Mouse (Mus musculus) neural tube, embryonic 15.5 days (tissue): Measurements from ENCODE around the gene Wwox. TPM values are rescaled to one million over a fixed set of nuclear protein-coding genes. Genes with fewer than 3 reads are reported as not detected.

Source experiments
- ATAC-seq: fragments of 200-750 bp; cut with Nextera tagmentation; 2 replicates; pipeline ENCODE4 v1.8.0; 2017; ENCODE audit warnings: mild to moderate bottlenecking, moderate TSS enrichment, moderate library complexity; ENCODE audit not compliant: low FRiP score
- H3K27ac ChIP-seq: fragments of 300-500 bp; sonication (generic); replicated peaks from 2 replicates; pipeline ENCODE4 v1.5.1; 2015; ENCODE audit warnings: mild to moderate bottlenecking, inconsistent platforms
- H3K27me3 ChIP-seq: fragments of 300-500 bp; sonication (generic); replicated peaks from 2 replicates; pipeline ENCODE4 v1.6.1; 2015; ENCODE audit warnings: inconsistent platforms
- H3K36me3 ChIP-seq: fragments of 300-500 bp; sonication (generic); 2 replicates; pipeline ENCODE4 v1.6.1; 2015; ENCODE audit warnings: inconsistent platforms
- H3K4me1 ChIP-seq: fragments of 300-500 bp; sonication (generic); 2 replicates; pipeline ENCODE4 v1.6.1; 2015; ENCODE audit warnings: inconsistent platforms
- H3K4me2 ChIP-seq: fragments of 300-500 bp; sonication (generic); 2 replicates; pipeline ENCODE4 v1.6.1; 2015; ENCODE audit warnings: inconsistent platforms, mild to moderate bottlenecking, moderate library complexity
- H3K4me3 ChIP-seq: fragments of 300-500 bp; sonication (generic); replicated peaks from 2 replicates; pipeline ENCODE4 v1.5.1; 2015; ENCODE audit warnings: mild to moderate bottlenecking, inconsistent platforms
- H3K9ac ChIP-seq: fragments of 300-500 bp; sonication (generic); replicated peaks from 2 replicates; pipeline ENCODE4 v1.6.1; 2015; ENCODE audit warnings: mild to moderate bottlenecking, inconsistent platforms
- H3K9me3 ChIP-seq: fragments of 300-500 bp; sonication (generic); replicated peaks from 2 replicates; pipeline ENCODE4 v1.6.1; 2016; ENCODE audit warnings: inconsistent platforms
- WGBS: fragments of 180-500 bp; shearing (Covaris S2); methylation state at CpG from one replicate; pipeline ENCODE4 v1.1.7; 2015; ENCODE audit warnings: mixed read lengths; 5-methylcytosine and 5-hydroxymethylcytosine counted together
- polyA plus RNA-seq: library from polyadenylated mRNA; unstranded; fragments of >200 nt; fragmentation: Nextera tagmentation; extraction: Ambion mirVana; gene quantifications from 2 replicates; pipeline ENCODE4 v1.2.1, GENCODE M21; 2015

The Wwox gene
- polyA plus RNA-seq, 1 experiment from 2014 or later = 12.9 TPM

DNA sequence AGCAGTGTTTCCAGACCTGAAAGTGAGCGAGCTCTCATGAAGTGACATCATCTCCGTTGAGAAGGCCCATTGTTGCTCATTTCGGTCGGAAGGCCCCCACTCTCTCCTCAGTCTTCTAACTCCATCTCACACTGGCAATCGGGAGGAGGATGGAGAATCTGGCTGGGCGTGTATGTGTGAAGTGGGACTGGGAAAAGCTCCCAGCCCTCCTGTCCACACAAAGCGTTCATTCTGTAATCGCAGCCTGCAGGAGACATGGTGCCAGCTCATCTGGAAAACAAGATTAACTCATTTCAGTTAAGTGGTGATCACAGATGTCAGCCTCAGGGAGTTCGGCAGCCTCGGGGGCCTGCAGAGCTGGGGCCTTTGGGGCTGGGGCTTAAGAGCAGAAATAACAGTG lies 497.4 kb downstream of the Wwox start:
- H3K4me1 ChIP-seq = peaks cover 14% of the 10 kb centered on the region
- H3K27me3 ChIP-seq = no peaks in the 10 kb centered on the region; the same call in none of the 2 replicates
- no peak overlapping the region for H3K4me3 ChIP-seq
- H3K36me3 ChIP-seq = no peaks in the 10 kb centered on the region
- WGBS = 33% methylated on average over 10 of the region's 10 CpGs
- H3K9me3 ChIP-seq = no peaks in the 10 kb centered on the region
- no peak overlapping the region for H3K9ac ChIP-seq
- H3K27ac ChIP-seq = no peak overlapping the region
- no peak for ATAC-seq
- no peak overlapping the region for H3K4me2 ChIP-seq

DNA sequence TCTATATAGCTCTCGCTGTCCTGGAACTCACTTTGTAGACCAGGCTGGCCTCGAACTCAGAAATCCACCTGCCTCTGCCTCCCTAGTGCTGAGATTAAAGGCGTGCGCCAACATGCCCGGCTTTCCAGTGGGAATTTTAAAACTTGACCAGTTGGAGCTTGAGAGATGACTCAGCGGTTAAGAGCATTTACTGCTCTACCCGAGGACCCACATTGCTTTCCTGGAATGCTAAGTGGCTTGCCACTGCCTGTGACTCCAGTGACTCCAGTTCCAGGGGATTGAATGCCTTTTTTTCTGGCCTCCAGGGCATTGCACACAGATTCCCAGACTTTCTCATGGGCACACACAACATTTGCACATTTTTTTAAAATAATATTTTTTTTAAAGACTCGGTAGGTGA lies 499.9 kb downstream of the Wwox start:
- no peak overlapping the region for H3K4me2 ChIP-seq
- no peak overlapping the region for H3K9ac ChIP-seq
- WGBS = 88% methylated on average over 8 of the region's 8 CpGs
- no peaks in the 10 kb centered on the region for H3K9me3 ChIP-seq
- H3K27me3 ChIP-seq = no peaks in the 10 kb centered on the region; the same call in 1 of the 2 replicates
- H3K4me1 ChIP-seq = 0 out of 2 replicates have a peak, but pooled peaks cover 5% of the 10 kb centered on the region
- H3K4me3 ChIP-seq = no peak overlapping the region
- no peak for ATAC-seq
- no peaks in the 10 kb centered on the region for H3K36me3 ChIP-seq
- no peak overlapping the region for H3K27ac ChIP-seq

DNA sequence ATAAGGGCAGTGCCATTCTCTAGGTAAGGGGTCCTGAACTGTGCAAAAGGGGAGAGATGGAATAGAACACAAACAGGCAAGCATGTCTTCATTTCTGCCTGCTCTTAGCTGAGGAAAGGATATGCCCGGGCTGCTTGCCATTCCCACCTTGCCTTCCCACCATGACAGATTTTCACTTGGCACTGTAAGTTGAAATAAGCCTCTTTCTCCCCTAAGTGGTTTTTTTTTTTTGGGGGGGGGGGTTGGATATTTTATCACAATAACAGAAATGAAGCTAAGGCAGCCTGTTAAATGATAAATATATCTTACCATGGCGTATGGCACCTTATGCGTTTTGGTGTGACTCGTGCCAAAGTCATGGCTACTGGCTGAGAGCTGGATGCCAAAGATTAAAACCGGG lies 501.6 kb downstream of the Wwox start:
- H3K4me2 ChIP-seq = no peak overlapping the region
- H3K9me3 ChIP-seq = no peaks in the 10 kb centered on the region
- H3K4me3 ChIP-seq = no peak overlapping the region
- no peak overlapping the region for H3K27ac ChIP-seq
- no peaks in the 10 kb centered on the region for H3K36me3 ChIP-seq
- 0 out of 2 replicates have a peak, but pooled peaks cover 5% of the 10 kb centered on the region for H3K4me1 ChIP-seq
- no peak for ATAC-seq
- 91% methylated on average over 5 of the region's 5 CpGs for WGBS
- no peaks in the 10 kb centered on the region; the same call in 1 of the 2 replicates for H3K27me3 ChIP-seq
- no peak overlapping the region for H3K9ac ChIP-seq

DNA sequence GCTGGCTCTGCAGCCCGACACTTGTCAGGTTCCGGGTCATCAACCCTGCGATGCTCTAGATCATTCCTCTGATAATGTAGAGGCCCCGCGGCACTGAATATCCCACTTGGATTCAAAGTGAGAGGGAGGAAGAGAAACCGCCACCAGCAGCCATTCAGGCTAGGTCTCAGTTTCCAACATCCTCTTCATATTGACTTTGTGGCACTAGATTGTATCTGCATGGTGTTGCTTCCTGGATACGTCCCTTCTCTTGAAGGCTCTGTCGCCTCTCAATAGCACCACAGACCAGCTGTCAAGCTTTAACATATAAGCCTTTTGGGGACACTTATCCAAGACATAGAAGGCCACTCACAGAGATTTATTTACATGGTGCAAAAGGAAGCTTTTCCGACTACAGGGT lies 502.2 kb downstream of the Wwox start:
- no peak overlapping the region for H3K4me2 ChIP-seq
- WGBS = 79% methylated on average over 9 of the region's 9 CpGs
- H3K27ac ChIP-seq = no peak overlapping the region
- H3K4me1 ChIP-seq = 0 out of 2 replicates have a peak, but pooled peaks cover 5% of the 10 kb centered on the region
- H3K36me3 ChIP-seq = no peaks in the 10 kb centered on the region
- no peaks in the 10 kb centered on the region; the same call in 1 of the 2 replicates for H3K27me3 ChIP-seq
- no peaks in the 10 kb centered on the region for H3K9me3 ChIP-seq
- no peak for ATAC-seq
- no peak overlapping the region for H3K4me3 ChIP-seq
- H3K9ac ChIP-seq = no peak overlapping the region

DNA sequence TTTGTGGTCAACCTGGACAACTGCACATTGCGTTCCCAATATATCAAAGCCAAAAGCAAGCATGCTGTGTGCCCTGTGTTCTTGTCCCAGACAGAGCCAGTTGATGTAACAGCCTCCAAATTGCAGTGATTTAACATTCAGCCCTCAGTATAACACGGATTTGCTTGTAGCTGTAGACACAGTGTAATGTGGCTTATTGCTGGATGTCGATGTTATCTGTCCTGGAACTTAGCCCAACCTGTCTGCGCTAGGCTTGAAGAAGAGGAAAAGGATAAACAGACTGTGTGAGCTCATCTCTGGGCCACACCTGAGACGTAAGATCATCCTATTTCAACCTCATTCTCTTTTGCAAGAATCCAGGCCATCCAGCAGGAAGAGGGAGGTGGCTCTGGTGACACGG lies 508.5 kb downstream of the Wwox start:
- ATAC-seq = no peak
- WGBS = 75% methylated on average over 6 of the region's 6 CpGs
- no peak overlapping the region for H3K4me3 ChIP-seq
- no peak overlapping the region for H3K9ac ChIP-seq
- H3K4me1 ChIP-seq = no peaks in the 10 kb centered on the region
- H3K4me2 ChIP-seq = no peak overlapping the region
- no peaks in the 10 kb centered on the region for H3K36me3 ChIP-seq
- peaks cover 4% of the 10 kb centered on the region; the same call in 1 of the 2 replicates for H3K27me3 ChIP-seq
- H3K9me3 ChIP-seq = no peaks in the 10 kb centered on the region
- no peak overlapping the region for H3K27ac ChIP-seq

DNA sequence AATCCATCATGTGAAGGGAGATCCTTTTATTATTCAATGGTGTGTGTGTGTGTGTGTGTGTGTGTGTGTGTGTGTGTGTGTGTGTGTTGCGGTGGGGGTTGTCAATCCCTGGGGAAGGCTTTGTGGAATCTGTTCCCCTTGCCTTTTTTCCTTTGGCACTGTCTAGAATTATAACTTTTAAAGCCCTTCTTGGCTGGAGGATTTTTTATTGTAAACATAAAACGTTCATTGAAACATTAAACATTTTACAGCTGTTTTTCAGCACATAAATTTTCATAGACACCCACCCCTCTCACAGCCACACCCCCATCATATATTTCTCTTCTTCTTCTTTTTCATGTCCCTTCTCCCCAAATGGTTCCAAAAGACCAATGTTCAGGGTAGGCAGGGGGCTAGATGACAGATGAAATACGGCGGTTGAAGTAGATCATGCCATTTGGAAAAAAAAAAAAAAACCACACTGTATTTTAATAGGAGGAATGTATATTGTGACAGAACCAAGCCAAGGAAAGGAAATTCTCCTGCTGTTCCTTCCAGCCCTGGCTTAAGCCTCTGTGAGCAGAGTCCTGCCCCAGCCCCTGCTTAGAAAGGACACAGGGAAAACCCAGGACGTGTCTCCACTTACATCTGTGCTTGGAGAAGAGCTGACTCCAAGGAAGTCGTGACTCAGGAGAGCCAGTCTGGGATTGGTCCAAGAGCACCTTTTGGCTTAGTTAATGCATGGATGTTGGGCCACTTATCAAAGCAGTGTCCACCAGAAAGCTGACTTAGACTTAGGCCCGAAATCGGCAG lies 517.1 kb downstream of the Wwox start:
- H3K27me3 ChIP-seq = no peaks in the 10 kb centered on the region
- no peaks in the 10 kb centered on the region for H3K36me3 ChIP-seq
- 71% methylated on average over 8 of the region's 8 CpGs for WGBS
- H3K4me3 ChIP-seq = no peak overlapping the region
- no peak for ATAC-seq
- no peak overlapping the region for H3K9ac ChIP-seq
- H3K4me2 ChIP-seq = no peak overlapping the region
- no peaks in the 10 kb centered on the region for H3K9me3 ChIP-seq
- no peak overlapping the region for H3K27ac ChIP-seq
- H3K4me1 ChIP-seq = no peaks in the 10 kb centered on the region

DNA sequence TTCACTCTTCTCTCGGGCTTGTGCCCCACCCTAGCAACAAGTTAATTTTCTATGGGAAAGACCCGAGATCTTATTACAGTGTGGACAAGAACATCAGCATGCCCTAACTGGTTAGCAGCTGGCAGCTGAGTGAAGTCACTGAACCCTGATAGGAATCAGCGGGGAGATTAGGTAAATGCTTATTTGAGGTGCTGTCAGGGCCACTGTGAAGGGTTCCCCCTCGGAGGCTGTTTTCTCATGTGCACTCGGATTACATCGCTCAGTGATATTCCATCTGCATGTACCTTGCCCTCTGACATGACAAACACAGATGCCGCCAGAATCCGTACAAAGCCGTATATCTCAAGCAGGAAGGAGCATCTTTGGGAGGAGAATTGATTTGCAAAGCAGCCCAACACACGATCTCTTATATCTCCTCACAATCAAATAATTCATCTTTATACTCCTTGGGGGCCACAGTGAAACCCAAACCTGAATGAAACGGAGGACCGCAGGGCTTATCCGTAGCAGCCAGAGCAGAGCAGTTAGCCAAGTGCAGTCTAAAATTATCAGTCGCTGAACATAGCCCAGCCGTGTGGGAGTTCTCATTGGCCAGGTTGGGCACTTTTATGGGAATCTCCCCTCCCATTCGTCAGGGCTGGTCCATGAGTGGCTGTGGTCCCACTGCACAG lies 519.1 kb downstream of the Wwox start:
- no peaks in the 10 kb centered on the region for H3K27me3 ChIP-seq
- H3K9me3 ChIP-seq = no peaks in the 10 kb centered on the region
- H3K27ac ChIP-seq = no peak overlapping the region
- H3K36me3 ChIP-seq = no peaks in the 10 kb centered on the region
- H3K9ac ChIP-seq = no peak overlapping the region
- H3K4me1 ChIP-seq = no peaks in the 10 kb centered on the region
- no peak overlapping the region for H3K4me2 ChIP-seq
- H3K4me3 ChIP-seq = no peak overlapping the region
- ATAC-seq = no peak
- 81% methylated on average over 16 of the region's 16 CpGs for WGBS

DNA sequence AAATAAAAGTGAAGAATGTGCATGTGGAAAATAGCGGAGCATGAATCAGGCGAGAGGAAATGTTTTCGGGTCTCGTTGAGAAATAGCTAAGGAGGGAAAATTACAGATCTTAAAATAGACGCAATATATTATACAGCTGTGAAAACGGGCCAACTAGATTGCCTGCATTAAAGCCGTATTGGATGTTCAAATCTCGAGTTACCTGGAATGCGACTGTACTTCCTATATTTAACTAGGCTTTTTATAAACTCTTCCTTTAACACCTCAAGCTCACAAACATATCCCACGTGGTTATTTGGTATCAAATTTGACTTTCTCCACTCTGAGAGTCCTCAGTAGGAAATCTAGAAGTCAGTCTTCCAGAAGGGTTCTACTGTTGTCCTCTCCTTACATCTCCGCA lies 520.0 kb downstream of the Wwox start:
- no peak overlapping the region for H3K9ac ChIP-seq
- no peak overlapping the region for H3K4me3 ChIP-seq
- no peak for ATAC-seq
- no peaks in the 10 kb centered on the region for H3K27me3 ChIP-seq
- no peak overlapping the region for H3K4me2 ChIP-seq
- 83% methylated on average over 11 of the region's 11 CpGs for WGBS
- H3K9me3 ChIP-seq = no peaks in the 10 kb centered on the region
- H3K4me1 ChIP-seq = no peaks in the 10 kb centered on the region
- no peaks in the 10 kb centered on the region for H3K36me3 ChIP-seq
- H3K27ac ChIP-seq = no peak overlapping the region

DNA sequence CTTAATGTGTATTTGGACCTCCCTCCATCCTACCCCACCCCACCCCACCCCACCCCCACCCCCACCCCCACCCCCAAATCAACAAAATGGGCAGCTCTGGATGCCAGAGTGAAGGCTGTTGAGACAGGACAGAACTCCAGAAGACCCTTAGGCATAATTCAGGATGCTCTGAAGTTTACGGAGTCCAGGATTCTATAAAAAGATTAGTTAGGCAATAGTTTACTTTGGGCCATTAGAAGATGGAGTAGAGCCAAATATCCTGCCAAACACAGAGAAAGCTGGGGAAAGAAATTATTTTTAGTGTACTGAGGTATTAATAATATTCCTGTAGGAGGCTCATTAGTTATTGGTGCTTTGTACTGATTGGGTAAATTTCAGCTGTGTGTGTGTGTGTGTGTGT lies 523.0 kb downstream of the Wwox start:
- no peak overlapping the region for H3K27ac ChIP-seq
- no peak for ATAC-seq
- no peak overlapping the region for H3K9ac ChIP-seq
- H3K4me1 ChIP-seq = no peaks in the 10 kb centered on the region
- H3K27me3 ChIP-seq = no peaks in the 10 kb centered on the region
- H3K4me3 ChIP-seq = no peak overlapping the region
- WGBS = 71% methylated on average over 1 of the region's 1 CpGs
- H3K4me2 ChIP-seq = no peak overlapping the region
- H3K36me3 ChIP-seq = no peaks in the 10 kb centered on the region
- no peaks in the 10 kb centered on the region for H3K9me3 ChIP-seq

DNA sequence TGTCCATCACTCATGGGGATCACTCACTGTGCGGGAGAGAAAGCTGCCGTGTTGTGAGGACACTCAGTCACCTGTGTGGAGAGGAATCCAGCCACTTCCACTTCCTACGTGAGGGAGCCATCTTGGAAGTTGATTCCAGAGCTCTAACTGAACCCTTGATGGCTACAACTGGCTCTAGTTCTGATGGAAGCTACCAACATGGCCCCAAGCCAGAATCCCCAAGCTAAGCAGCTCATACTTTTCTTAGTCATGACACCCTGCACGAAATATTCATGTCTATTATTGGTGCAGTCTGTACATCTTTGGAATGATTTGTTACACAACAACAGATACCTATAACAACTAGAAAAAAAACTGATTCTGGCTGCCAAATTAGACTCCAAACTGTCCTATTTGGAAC lies 523.8 kb downstream of the Wwox start:
- Histone ChIP-seq H3K36me3 (no peaks in the 10 kb centered on the region), H3K27ac (no peak overlapping the region), H3K4me3 (no peak overlapping the region), H3K4me2 (no peak overlapping the region), H3K4me1 (no peaks in the 10 kb centered on the region), H3K9ac (no peak overlapping the region), H3K27me3 (no peaks in the 10 kb centered on the region), H3K9me3 (no peaks in the 10 kb centered on the region)
- 91% methylated on average over 4 of the region's 4 CpGs for WGBS
- ATAC-seq = no peak

DNA sequence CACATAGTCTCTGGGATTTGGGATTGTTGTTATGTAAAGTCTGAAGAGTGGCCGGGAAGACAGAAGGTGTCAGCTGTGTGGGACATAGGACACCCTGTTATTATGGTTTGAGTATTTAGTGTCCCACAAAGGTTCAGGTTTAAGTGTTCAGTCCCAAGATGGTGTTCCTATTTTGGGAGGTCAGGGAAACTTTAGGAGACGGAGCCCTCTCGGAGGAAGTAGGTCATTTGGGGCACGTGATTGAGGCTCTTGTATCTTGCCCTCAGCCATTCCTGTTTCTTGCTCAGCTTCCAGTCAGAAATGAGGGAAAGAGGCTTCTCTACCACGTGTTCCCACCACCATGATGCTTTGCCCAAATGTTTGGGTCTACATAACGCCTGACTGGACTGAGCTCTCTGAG lies 524.8 kb downstream of the Wwox start:
- H3K9me3 ChIP-seq = no peaks in the 10 kb centered on the region
- no peaks in the 10 kb centered on the region for H3K27me3 ChIP-seq
- no peaks in the 10 kb centered on the region for H3K36me3 ChIP-seq
- H3K4me2 ChIP-seq = no peak overlapping the region
- no peaks in the 10 kb centered on the region for H3K4me1 ChIP-seq
- no peak for ATAC-seq
- H3K4me3 ChIP-seq = no peak overlapping the region
- H3K9ac ChIP-seq = no peak overlapping the region
- 93% methylated on average over 6 of the region's 6 CpGs for WGBS
- H3K27ac ChIP-seq = no peak overlapping the region

DNA sequence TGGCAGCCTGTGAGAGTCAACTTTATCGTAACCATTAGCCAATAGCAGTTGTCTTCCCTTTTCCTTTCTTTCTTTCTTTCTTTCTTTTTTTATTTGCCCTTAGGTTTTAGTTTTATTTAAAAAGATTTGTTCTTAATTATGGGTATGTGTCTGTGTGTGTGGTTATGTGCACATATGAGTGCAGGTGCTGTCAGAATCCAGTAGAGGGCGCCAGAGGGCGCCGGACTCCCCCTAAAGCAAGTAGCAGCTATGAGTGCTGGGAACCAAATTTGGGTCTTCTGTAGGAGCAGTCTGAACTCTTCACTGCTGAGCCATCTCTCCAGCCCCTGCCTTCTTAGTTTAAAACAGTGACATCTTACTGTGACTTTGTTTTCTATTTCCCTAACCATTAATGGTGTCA lies 529.4 kb downstream of the Wwox start:
- Histone ChIP-seq H3K36me3 (no peaks in the 10 kb centered on the region), H3K27ac (no peak overlapping the region), H3K27me3 (0 out of 2 replicates have a peak, but pooled peaks cover 9% of the 10 kb centered on the region), H3K4me3 (no peak overlapping the region), H3K4me2 (no peak overlapping the region), H3K4me1 (peaks cover 7% of the 10 kb centered on the region), H3K9ac (no peak overlapping the region), H3K9me3 (no peaks in the 10 kb centered on the region)
- no peak for ATAC-seq
- 81% methylated on average over 4 of the region's 4 CpGs for WGBS
